Mouse (Mus musculus) heart, embryonic 11.5 days (tissue): ENCODE results near the gene Kcnn4. TPM values are rescaled to one million over a fixed set of nuclear protein-coding genes. Genes with fewer than 3 reads are reported as not detected.
"Not testable (repeated sequence)": the region's sequence is repeated elsewhere in the genome, so short reads cannot be mapped to it uniquely, and the experiment has no call there.

Source experiments
- ATAC-seq: fragments of 200-750 bp; cut with Nextera tagmentation; replicated peaks from 2 replicates; pipeline ENCODE4 v1.8.0; 2017; ENCODE audit warnings: moderate library complexity; ENCODE audit not compliant: insufficient number of reproducible peaks, low FRiP score, low TSS enrichment
- H3K27ac ChIP-seq: fragments of 300-500 bp; sonication (generic); 2 replicates; pipeline ENCODE4 v1.5.1; 2014; ENCODE audit warnings: mild to moderate bottlenecking, low read depth, low read length
- H3K27me3 ChIP-seq: fragments of 300-500 bp; sonication (generic); 2 replicates; pipeline ENCODE4 v1.6.1; 2014; ENCODE audit warnings: mild to moderate bottlenecking, low read length, mixed read lengths; ENCODE audit not compliant: control insufficient read depth, insufficient read depth
- H3K36me3 ChIP-seq: fragments of 300-500 bp; sonication (generic); 2 replicates; pipeline ENCODE4 v1.6.1; 2014; ENCODE audit warnings: mild to moderate bottlenecking, low read length, moderate library complexity, mixed read lengths; ENCODE audit not compliant: control insufficient read depth, insufficient read depth
- H3K4me1 ChIP-seq: fragments of 300-500 bp; sonication (generic); 2 replicates; pipeline ENCODE4 v1.6.1; 2014; ENCODE audit warnings: low read length; ENCODE audit not compliant: control insufficient read depth, insufficient read depth
- H3K4me2 ChIP-seq: fragments of 300-500 bp; sonication (generic); 2 replicates; pipeline ENCODE4 v1.6.1; 2014; ENCODE audit warnings: mild to moderate bottlenecking, moderate library complexity
- H3K4me3 ChIP-seq: fragments of 300-500 bp; sonication (generic); 2 replicates; pipeline ENCODE4 v1.5.1; 2014; ENCODE audit warnings: low read depth, low read length
- H3K9ac ChIP-seq: fragments of 300-500 bp; sonication (generic); 2 replicates; pipeline ENCODE4 v1.6.1; 2014; ENCODE audit warnings: mild to moderate bottlenecking, low read depth, low read length, moderate library complexity
- H3K9me3 ChIP-seq: fragments of 300-500 bp; sonication (generic); replicated peaks from 2 replicates; pipeline ENCODE4 v1.6.1; 2016; ENCODE audit warnings: low read length; ENCODE audit not compliant: control insufficient read depth
- WGBS: fragments of 180-500 bp; shearing (Covaris S2); extraction: QIAGEN DNeasy Blood & Tissue Kit; methylation state at CpG from one replicate; pipeline ENCODE4 v1.1.7; 2014; ENCODE audit not compliant: insufficient replicate concordance; 5-methylcytosine and 5-hydroxymethylcytosine counted together
- polyA plus RNA-seq: library from polyadenylated mRNA; unstranded; fragments of >200 nt; fragmentation: Nextera tagmentation; extraction: Ambion mirVana; gene quantifications from 2 replicates; pipeline ENCODE4 v1.2.1, GENCODE M21; 2014

The Kcnn4 gene
- polyA plus RNA-seq, 1 experiment from 2014 or later: 11.2 TPM

GRCm38 (mm10) chr7:24400082-24400452, 30.0 kb downstream of the Kcnn4 start:
- Histone ChIP-seq H3K36me3 (peaks cover 12% of the 10 kb centered on the region), H3K27me3 (no peaks in the 10 kb centered on the region), H3K4me3 (peak overlapping the region; percentile 70), H3K4me1 (no peaks in the 10 kb centered on the region), H3K9ac (peak overlapping the region; percentile 86), H3K4me2 (peak overlapping the region; percentile 77), H3K9me3 (peaks cover 2% of the 10 kb centered on the region), H3K27ac (peak overlapping the region; percentile 98)
- ATAC-seq: no peak
- WGBS: 12% methylated on average over 3 of the region's 3 CpGs

GRCm38 (mm10) chr7:24400489-24400888, 30.4 kb downstream of the Kcnn4 start:
- H3K4me3 ChIP-seq: peak overlapping the region; percentile 70; the same call in 1 of the 2 replicates
- H3K9ac ChIP-seq, ATAC-seq, H3K27ac ChIP-seq, H3K4me1 ChIP-seq, H3K9me3 ChIP-seq, H3K27me3 ChIP-seq: not testable (repeated sequence)
- H3K4me2 ChIP-seq: peak overlapping the region; percentile 77
- WGBS: 90% methylated on average over 4 of the region's 4 CpGs
- H3K36me3 ChIP-seq: peaks cover 12% of the 10 kb centered on the region

GRCm38 (mm10) chr7:24402851-24403250, 32.8 kb downstream of the Kcnn4 start:
- no peaks in the 10 kb centered on the region for H3K27me3 ChIP-seq
- H3K9me3 ChIP-seq: peaks cover 2% of the 10 kb centered on the region
- no peak overlapping the region for H3K4me2 ChIP-seq
- no peaks in the 10 kb centered on the region for H3K4me1 ChIP-seq
- ATAC-seq: no peak
- WGBS: 98% methylated on average over 9 of the region's 9 CpGs
- no peak overlapping the region for H3K27ac ChIP-seq
- H3K9ac ChIP-seq: no peak overlapping the region
- H3K36me3 ChIP-seq: peaks cover 16% of the 10 kb centered on the region
- no peak overlapping the region for H3K4me3 ChIP-seq

- H3K4me3 ChIP-seq: no peak overlapping the region
- peaks cover 16% of the 10 kb centered on the region for H3K36me3 ChIP-seq
- H3K4me1 ChIP-seq: no peaks in the 10 kb centered on the region
- no peak overlapping the region for H3K9ac ChIP-seq
- no peak overlapping the region for H3K27ac ChIP-seq
- no peaks in the 10 kb centered on the region for H3K27me3 ChIP-seq
- no peak overlapping the region for H3K4me2 ChIP-seq
- peaks cover 2% of the 10 kb centered on the region for H3K9me3 ChIP-seq
- ATAC-seq: no peak
- 96% methylated on average over 12 of the region's 13 CpGs for WGBS
These were observed 35.6 kb downstream of the Kcnn4 start for GRCm38 (mm10) chr7:24405649-24406048.

GRCm38 (mm10) chr7:24406528-24407344, 36.7 kb downstream of the Kcnn4 start:
- Histone ChIP-seq H3K27ac (no peak overlapping the region), H3K9ac (no peak overlapping the region), H3K4me3 (no peak overlapping the region), H3K36me3 (peaks cover 16% of the 10 kb centered on the region), H3K9me3 (peaks cover 2% of the 10 kb centered on the region), H3K4me2 (no peak overlapping the region), H3K27me3 (no peaks in the 10 kb centered on the region), H3K4me1 (no peaks in the 10 kb centered on the region)
- 45% methylated on average over 5 of the region's 5 CpGs for WGBS
- ATAC-seq: no peak

- WGBS: 83% methylated on average over 9 of the region's 9 CpGs
- Histone ChIP-seq H3K9me3 (no peaks in the 10 kb centered on the region), H3K27me3 (no peaks in the 10 kb centered on the region), H3K36me3 (peaks cover 12% of the 10 kb centered on the region), H3K9ac (no peak overlapping the region), H3K4me2 (no peak overlapping the region), H3K27ac (no peak overlapping the region), H3K4me3 (no peak overlapping the region), H3K4me1 (no peaks in the 10 kb centered on the region)
- ATAC-seq: no peak
These were observed 38.1 kb downstream of the Kcnn4 start for GRCm38 (mm10) chr7:24408186-24408585.

GRCm38 (mm10) chr7:24410123-24410522, 40.1 kb downstream of the Kcnn4 start:
- Histone ChIP-seq H3K9me3 (no peaks in the 10 kb centered on the region), H3K27ac (no peak overlapping the region), H3K27me3 (no peaks in the 10 kb centered on the region), H3K36me3 (0 out of 2 replicates have a peak, but pooled peaks cover 5% of the 10 kb centered on the region), H3K9ac (no peak overlapping the region), H3K4me2 (no peak overlapping the region), H3K4me1 (peaks cover 3% of the 10 kb centered on the region; the same call in 1 of the 2 replicates), H3K4me3 (no peak overlapping the region)
- ATAC-seq: no peak
- 95% methylated on average over 6 of the region's 6 CpGs for WGBS

- no peak overlapping the region for H3K27ac ChIP-seq
- 67% methylated on average over 3 of the region's 3 CpGs for WGBS
These were observed 40.8 kb downstream of the Kcnn4 start for GRCm38 (mm10) chr7:24410831-24411230.

GRCm38 (mm10) chr7:24413630-24414029, 43.6 kb downstream of the Kcnn4 start:
- no peak overlapping the region for H3K9ac ChIP-seq
- H3K27ac ChIP-seq: no peak overlapping the region
- H3K27me3 ChIP-seq: no peaks in the 10 kb centered on the region
- no peaks in the 10 kb centered on the region for H3K9me3 ChIP-seq
- H3K4me2 ChIP-seq: no peak overlapping the region
- peaks cover 3% of the 10 kb centered on the region; the same call in 1 of the 2 replicates for H3K4me1 ChIP-seq
- WGBS: 73% methylated on average over 3 of the region's 3 CpGs
- ATAC-seq: no peak
- peaks cover 3% of the 10 kb centered on the region; the same call in 1 of the 2 replicates for H3K36me3 ChIP-seq
- no peak overlapping the region for H3K4me3 ChIP-seq

More at GRCm38 (mm10) chr7:24410831-24411230, 40.8 kb downstream of the Kcnn4 start:
- H3K36me3 ChIP-seq: 0 out of 2 replicates have a peak, but pooled peaks cover 5% of the 10 kb centered on the region
- no peak overlapping the region for H3K4me2 ChIP-seq
- H3K9me3 ChIP-seq: no peaks in the 10 kb centered on the region
- peaks cover 3% of the 10 kb centered on the region; the same call in 1 of the 2 replicates for H3K4me1 ChIP-seq
- no peak overlapping the region for H3K9ac ChIP-seq
- no peak for ATAC-seq
- no peak overlapping the region for H3K4me3 ChIP-seq
- H3K27me3 ChIP-seq: no peaks in the 10 kb centered on the region
